Mouse (Mus musculus) cerebellum, adult 9-10 months (tissue): ENCODE measurements around the gene Krtap10-10.

ENCODE experiments used
- DNase-seq: peaks from one replicate; pipeline ENCODE4 v3.0.0; 2022

Krtap10-10 gene

GRCm38 (mm10) chr10:77869651-77870050 lies 33.9 kb downstream of the Krtap10-10 start:
- DNase-seq: no peak

DNA sequence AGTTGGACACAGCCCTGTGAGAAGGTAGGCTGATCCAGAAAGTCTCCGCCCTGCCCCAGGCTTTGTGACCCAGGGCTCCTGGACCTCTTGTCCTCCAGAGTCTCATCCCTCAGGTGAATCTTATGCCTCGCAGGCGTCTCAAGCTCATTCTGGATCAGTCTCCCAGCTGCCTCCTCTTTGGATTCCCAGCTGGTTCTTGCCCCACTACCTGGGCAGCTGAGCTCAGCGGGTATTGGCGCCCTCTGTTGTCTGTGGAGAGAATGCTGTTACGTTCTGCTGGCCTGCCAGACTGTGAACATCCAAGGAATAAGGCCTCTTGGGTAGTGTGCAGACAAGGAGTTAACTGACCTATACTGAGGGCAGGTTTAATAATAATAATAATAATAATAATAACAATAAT lies 43.2 kb downstream of the Krtap10-10 start:
- no peak for DNase-seq

DNA sequence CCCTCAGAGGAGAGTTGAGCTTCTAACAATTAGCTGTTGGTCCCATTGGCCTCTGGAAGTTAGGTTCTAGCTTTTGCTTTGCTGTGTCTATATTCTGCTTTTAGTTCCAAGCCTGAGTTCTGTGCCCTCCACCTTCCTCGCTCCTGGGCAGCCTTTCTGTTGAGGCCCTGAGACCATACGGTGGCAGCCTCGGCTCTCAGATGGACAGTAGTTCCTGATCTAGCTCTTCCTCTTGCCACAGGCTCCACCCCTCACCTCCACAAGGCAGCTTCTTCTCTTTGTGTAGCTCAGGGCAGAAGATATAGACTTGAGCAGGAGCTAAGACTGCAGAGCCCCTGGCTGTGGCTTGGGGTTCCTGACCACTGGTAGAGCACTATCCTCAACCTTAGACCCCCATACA lies 44.6 kb downstream of the Krtap10-10 start:
- no peak for DNase-seq

GRCm38 (mm10) chr10:77882553-77882952 lies 46.8 kb downstream of the Krtap10-10 start:
- DNase-seq: no peak

GRCm38 (mm10) chr10:77886007-77886747 lies 50.4 kb downstream of the Krtap10-10 start:
- DNase-seq: no peak
